Mouse (Mus musculus) forebrain, embryonic 16.5 days (tissue): ENCODE results near the gene Ttc9c. TPM values are rescaled to one million over a fixed set of nuclear protein-coding genes. Genes with fewer than 3 reads are reported as not detected.
"Not testable (repeated sequence)": the region's sequence is repeated elsewhere in the genome, so short reads cannot be mapped to it uniquely, and the experiment has no call there.

Experiments
- ATAC-seq: fragments of 200-750 bp; cut with Nextera tagmentation; 2 replicates; pipeline ENCODE4 v1.8.0; 2017; ENCODE audit warnings: mild to moderate bottlenecking, moderate library complexity
- H3K27ac ChIP-seq: fragments of 300-500 bp; sonication (generic); 2 replicates; pipeline ENCODE4 v1.5.1; 2014; ENCODE audit warnings: low read length, control low read depth
- H3K27me3 ChIP-seq: fragments of 300-500 bp; sonication (generic); replicated peaks from 2 replicates; pipeline ENCODE4 v1.6.1; 2014; ENCODE audit warnings: low read length; ENCODE audit not compliant: control insufficient read depth, insufficient read depth
- H3K36me3 ChIP-seq: fragments of 300-500 bp; sonication (generic); 2 replicates; pipeline ENCODE4 v1.6.1; 2014; ENCODE audit not compliant: control insufficient read depth, insufficient read depth
- H3K4me1 ChIP-seq: fragments of 300-500 bp; sonication (generic); replicated peaks from 2 replicates; pipeline ENCODE4 v1.6.1; 2014; ENCODE audit warnings: low read length; ENCODE audit not compliant: control insufficient read depth, insufficient read depth
- H3K4me2 ChIP-seq: fragments of 300-500 bp; sonication (generic); 2 replicates; pipeline ENCODE4 v1.6.1; 2014; ENCODE audit warnings: mild to moderate bottlenecking, low read length, control low read depth
- H3K4me3 ChIP-seq: fragments of 300-500 bp; sonication (generic); replicated peaks from 2 replicates; pipeline ENCODE4 v1.5.1; 2014; ENCODE audit warnings: mild to moderate bottlenecking, low read length, control low read depth
- H3K9ac ChIP-seq: fragments of 300-500 bp; sonication (generic); replicated peaks from 2 replicates; pipeline ENCODE4 v1.6.1; 2014; ENCODE audit warnings: low read depth, low read length, control low read depth
- H3K9me3 ChIP-seq: fragments of 300-500 bp; sonication (generic); 2 replicates; pipeline ENCODE4 v1.6.1; 2016; ENCODE audit warnings: low read length; ENCODE audit not compliant: control insufficient read depth
- WGBS: fragments of 180-500 bp; shearing (Covaris S2); extraction: QIAGEN DNeasy Blood & Tissue Kit; methylation state at CpG from one replicate; pipeline ENCODE4 v1.1.7; 2014; 5-methylcytosine and 5-hydroxymethylcytosine counted together
- polyA plus RNA-seq: library from polyadenylated mRNA; unstranded; fragments of >200 nt; fragmentation: Nextera tagmentation; extraction: Ambion mirVana; gene quantifications from 2 replicates; pipeline ENCODE4 v1.2.1, GENCODE M21; 2015

Ttc9c gene
- polyA plus RNA-seq, 1 experiment from 2014 or later: 71.1 TPM

- H3K36me3 ChIP-seq: peaks cover 16% of the 10 kb centered on the region
Measured at GRCm38 (mm10) chr19:8844371-8845129, 25.4 kb upstream of the Ttc9c start.

GRCm38 (mm10) chr19:8842961-8843360, 23.8 kb upstream of the Ttc9c start:
- Histone ChIP-seq H3K9me3 (no peaks in the 10 kb centered on the region), H3K36me3 (peaks cover 14% of the 10 kb centered on the region)
- WGBS: 91% methylated on average over 6 of the region's 6 CpGs

More at GRCm38 (mm10) chr19:8844371-8845129, 25.4 kb upstream of the Ttc9c start:
- no peak for ATAC-seq
- no peak overlapping the region for H3K4me2 ChIP-seq
- no peak overlapping the region for H3K4me3 ChIP-seq
- no peak overlapping the region for H3K9ac ChIP-seq
- peaks cover 22% of the 10 kb centered on the region for H3K4me1 ChIP-seq
- H3K27ac ChIP-seq: no peak overlapping the region
- H3K9me3 ChIP-seq: no peaks in the 10 kb centered on the region
- WGBS: 59% methylated on average over 5 of the region's 5 CpGs
- no peaks in the 10 kb centered on the region for H3K27me3 ChIP-seq

GRCm38 (mm10) chr19:8841012-8841411, 21.9 kb upstream of the Ttc9c start:
- 0 out of 2 replicates have a peak, but pooled peaks cover 3% of the 10 kb centered on the region for H3K36me3 ChIP-seq
- H3K27me3 ChIP-seq: no peaks in the 10 kb centered on the region
- peak overlapping the region; percentile 91 for H3K4me2 ChIP-seq
- H3K4me1 ChIP-seq: peaks cover 24% of the 10 kb centered on the region
- H3K4me3 ChIP-seq: peak overlapping the region; percentile 74
- H3K27ac ChIP-seq: no peak overlapping the region
- no peak for ATAC-seq
- 89% methylated on average over 7 of the region's 7 CpGs for WGBS
- peak overlapping the region; percentile 76 for H3K9ac ChIP-seq
- no peaks in the 10 kb centered on the region for H3K9me3 ChIP-seq

More at GRCm38 (mm10) chr19:8842961-8843360, 23.8 kb upstream of the Ttc9c start:
- Histone ChIP-seq H3K9ac (no peak overlapping the region), H3K27me3 (no peaks in the 10 kb centered on the region), H3K4me1 (peaks cover 24% of the 10 kb centered on the region), H3K27ac (no peak overlapping the region), H3K4me3 (no peak overlapping the region), H3K4me2 (no peak overlapping the region)
- ATAC-seq: no peak

GRCm38 (mm10) chr19:8839908-8840791, 21.0 kb upstream of the Ttc9c start:
- H3K9ac ChIP-seq: peak overlapping the region; percentile 76
- H3K4me3 ChIP-seq: peak overlapping the region; percentile 74
- H3K27me3 ChIP-seq: no peaks in the 10 kb centered on the region
- H3K4me2 ChIP-seq: peak overlapping the region; percentile 91
- peaks cover 24% of the 10 kb centered on the region for H3K4me1 ChIP-seq
- 10% methylated on average over 29 of the region's 29 CpGs for WGBS
- no peaks in the 10 kb centered on the region for H3K9me3 ChIP-seq
- H3K27ac ChIP-seq: peak overlapping the region; percentile 98
- peak; percentile 18 for ATAC-seq
- peaks cover 4% of the 10 kb centered on the region; the same call in 1 of the 2 replicates for H3K36me3 ChIP-seq

GRCm38 (mm10) chr19:8839103-8839907, 20.2 kb upstream of the Ttc9c start, which contains the start of gene Gng3:
Gene Gng3 (minus strand): TSS chr19:8839194.
- H3K4me2 ChIP-seq: peak within 1 kb of the TSS; percentile 91
- peaks cover 9% of the 10 kb centered on the region for H3K36me3 ChIP-seq
- peak within 1 kb of the TSS; percentile 98 for H3K27ac ChIP-seq
- peaks cover 22% of the 10 kb centered on the region for H3K4me1 ChIP-seq
- WGBS: 23% methylated on average over 11 of the region's 11 CpGs
- no peaks in the 10 kb centered on the region for H3K27me3 ChIP-seq
- H3K9me3 ChIP-seq: no peaks in the 10 kb centered on the region
- peak within 1 kb of the TSS; percentile 74 for H3K4me3 ChIP-seq
- H3K9ac ChIP-seq: peak within 1 kb of the TSS; percentile 76
- peak; percentile 83 for ATAC-seq

- H3K4me2 ChIP-seq: peak overlapping the region; percentile 91
- peak overlapping the region; percentile 98 for H3K27ac ChIP-seq
- no peaks in the 10 kb centered on the region for H3K9me3 ChIP-seq
- peak overlapping the region; percentile 76 for H3K9ac ChIP-seq
- peaks cover 22% of the 10 kb centered on the region for H3K4me1 ChIP-seq
- ATAC-seq: no peak
- H3K27me3 ChIP-seq: no peaks in the 10 kb centered on the region
- H3K36me3 ChIP-seq: peaks cover 11% of the 10 kb centered on the region
- H3K4me3 ChIP-seq: peak overlapping the region; percentile 74
- WGBS: 8% methylated on average over 15 of the region's 15 CpGs
Measured at GRCm38 (mm10) chr19:8838041-8838730, 19.1 kb upstream of the Ttc9c start.

GRCm38 (mm10) chr19:8837251-8837791, 18.2 kb upstream of the Ttc9c start, which contains the start of gene Bscl2:
Gene Bscl2 (plus strand): TSS chr19:8837467.
- peak; percentile 72 for ATAC-seq
- H3K4me3 ChIP-seq: peak within 1 kb of the TSS; percentile 74
- under 1% methylated on average over 38 of the region's 38 CpGs for WGBS

GRCm38 (mm10) chr19:8836327-8836726, 17.2 kb upstream of the Ttc9c start:
- ATAC-seq, H3K27me3 ChIP-seq, H3K27ac ChIP-seq, H3K4me3 ChIP-seq, H3K4me2 ChIP-seq, H3K9me3 ChIP-seq, H3K9ac ChIP-seq: not testable (repeated sequence)
- peaks cover 17% of the 10 kb centered on the region for H3K36me3 ChIP-seq
- WGBS: 98% methylated on average over 10 of the region's 10 CpGs
- H3K4me1 ChIP-seq: peaks cover 20% of the 10 kb centered on the region

More at GRCm38 (mm10) chr19:8837251-8837791, 18.2 kb upstream of the Ttc9c start, which contains the start of gene Bscl2:
- Histone ChIP-seq H3K36me3 (peaks cover 13% of the 10 kb centered on the region), H3K4me1 (peaks cover 22% of the 10 kb centered on the region), H3K9ac (peak within 1 kb of the TSS; percentile 76), H3K4me2 (peak within 1 kb of the TSS; percentile 91), H3K9me3 (no peaks in the 10 kb centered on the region), H3K27me3 (no peaks in the 10 kb centered on the region), H3K27ac (peak within 1 kb of the TSS; percentile 98)
